Mouse (Mus musculus): ENCODE data around the gene Zfp507.

Zfp507 gene

GRCm38 (mm10) chr7:35733313-35734050 is 69.3 kb downstream of the Zfp507 start:
- DNase-seq (ENCODE audit: low spot score): no peak

GRCm38 (mm10) chr7:35732585-35733059 is 70.2 kb downstream of the Zfp507 start:
- DNase-seq (ENCODE audit: low spot score): no peak

- DNase-seq (ENCODE audit: low spot score): no peak
Measured at GRCm38 (mm10) chr7:35729621-35730031, 73.2 kb downstream of the Zfp507 start.

GRCm38 (mm10) chr7:35728376-35728775 is 74.4 kb downstream of the Zfp507 start:
- no peak for DNase-seq (ENCODE audit: low spot score)

GRCm38 (mm10) chr7:35723035-35723434 is 79.8 kb downstream of the Zfp507 start:
- DNase-seq (ENCODE audit: low spot score): no peak
